Mouse (Mus musculus): Measurements from ENCODE around the gene Zglp1.

DNA sequence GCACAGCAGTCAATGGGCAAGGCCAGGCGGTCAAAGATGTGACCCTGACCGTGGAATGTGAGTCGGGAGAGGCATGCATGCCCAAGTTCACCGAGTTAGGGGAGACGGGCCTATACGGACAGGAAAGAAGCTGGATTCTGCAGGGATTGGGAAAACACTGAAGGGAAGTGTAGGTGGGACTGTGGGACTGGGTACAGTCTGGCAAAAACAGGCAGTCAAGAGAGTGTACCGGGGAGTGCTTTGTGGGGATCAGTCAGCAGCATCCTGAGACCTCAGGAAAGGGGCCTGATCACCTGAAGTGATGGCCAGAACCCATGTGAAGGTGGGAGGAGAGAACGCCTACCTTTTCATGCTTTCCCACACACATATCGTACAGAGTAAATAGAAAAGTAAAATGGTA is 31.3 kb downstream of the Zglp1 start:
- TF ChIP-seq CTCF (IDR thresholded peaks at IDR 0.05; ENCODE audit: extremely low read depth, insufficient read depth, insufficient read length, insufficient replicate concordance), result no peak
- TF ChIP-seq POLR2A (IDR thresholded peaks at IDR 0.05; ENCODE audit: low read depth, low read length), result no peak
